Mouse (Mus musculus) right cerebral cortex, adult 18-20 months (tissue): ENCODE data around the gene Usp49.
A peak's percentile ranks its signal among the peaks of the same experiment; 100 is the strongest.
"Not testable (repeated sequence)": the region's sequence is repeated elsewhere in the genome, so short reads cannot be mapped to it uniquely, and the experiment has no call there.

Source experiments
- DNase-seq: peaks from one replicate; pipeline ENCODE4 v3.0.0; 2022; ENCODE audit warnings: mixed read lengths

The Usp49 gene

DNA sequence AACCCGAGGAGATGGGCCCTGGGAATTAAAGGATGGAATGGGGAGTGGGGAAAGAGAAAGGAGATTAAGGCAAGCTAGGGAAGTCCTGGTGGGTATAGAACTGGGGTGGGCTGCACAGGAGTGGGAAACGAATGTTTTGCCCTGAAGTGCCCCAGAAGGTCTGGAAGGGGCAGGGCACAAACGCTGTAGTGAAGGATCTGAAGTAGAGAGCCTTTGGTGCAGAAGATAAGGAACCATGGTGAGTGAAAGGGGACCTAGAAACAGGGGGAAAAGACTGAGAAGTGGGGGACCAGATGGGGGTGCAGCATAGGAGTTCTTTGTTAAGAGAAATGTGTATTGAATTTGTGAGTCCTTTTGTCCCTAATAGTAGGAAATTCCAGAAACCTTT lies at the start of gene Usp49:
Usp49 (plus strand) TSS at position 13 of the 388 bp plus-strand sequence.
- DNase-seq: no peak

GRCm38 (mm10) chr17:47580962-47581361 lies 49.5 kb upstream of the Usp49 start:
- DNase-seq: no peak

GRCm38 (mm10) chr17:47588517-47588916 lies 42.0 kb upstream of the Usp49 start:
- no peak for DNase-seq

- no peak for DNase-seq
These were observed 39.4 kb upstream of the Usp49 start for GRCm38 (mm10) chr17:47591073-47591472.

DNA sequence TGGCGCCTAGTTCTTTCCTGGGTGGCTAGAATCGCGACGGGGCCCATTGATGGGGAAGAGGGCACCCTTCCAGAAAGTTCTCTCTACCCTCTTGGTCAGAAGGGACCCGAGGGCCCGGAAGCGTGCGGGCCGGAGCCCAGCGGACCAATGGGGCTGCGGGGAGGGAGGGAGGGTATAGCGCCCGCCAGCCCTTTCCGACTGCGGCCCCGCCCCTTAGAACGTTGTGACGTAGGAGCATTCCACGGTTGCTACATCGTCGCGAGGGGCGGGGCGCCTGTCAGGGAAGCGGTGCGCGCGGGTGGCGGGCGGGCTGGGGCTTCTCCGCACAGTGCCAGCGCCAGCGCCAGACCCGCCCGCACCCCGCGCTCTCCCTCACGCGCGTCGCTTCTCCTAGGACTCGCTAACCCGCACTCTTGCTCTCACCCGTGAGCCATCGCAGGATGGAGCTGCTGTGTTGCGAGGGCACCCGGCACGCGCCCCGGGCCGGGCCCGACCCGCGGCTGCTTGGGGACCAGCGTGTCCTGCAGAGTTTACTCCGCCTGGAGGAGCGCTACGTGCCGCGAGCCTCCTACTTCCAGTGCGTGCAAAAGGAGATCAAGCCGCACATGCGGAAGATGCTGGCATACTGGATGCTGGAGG lies 37.2 kb upstream of the Usp49 start:
- peak; percentile 92 for DNase-seq

DNA sequence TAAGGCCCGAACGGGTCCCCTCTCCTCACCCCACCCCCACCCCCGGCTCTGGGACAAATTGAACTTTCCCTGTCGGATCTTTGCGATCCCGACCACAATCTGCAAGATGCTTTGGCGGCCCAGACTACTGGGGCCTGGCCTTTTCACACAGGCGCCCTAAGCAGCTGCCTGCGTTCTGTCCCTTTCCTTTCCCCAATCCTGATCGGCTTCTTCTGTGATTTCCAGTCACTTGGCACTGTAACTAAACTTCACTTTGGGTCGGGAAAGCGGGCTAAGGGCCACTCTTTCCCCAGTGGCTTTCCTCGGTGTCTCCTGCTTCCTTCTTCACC lies 36.7 kb upstream of the Usp49 start:
- no peak for DNase-seq

GRCm38 (mm10) chr17:47594183-47594968 lies 36.1 kb upstream of the Usp49 start:
- DNase-seq: no peak

DNA sequence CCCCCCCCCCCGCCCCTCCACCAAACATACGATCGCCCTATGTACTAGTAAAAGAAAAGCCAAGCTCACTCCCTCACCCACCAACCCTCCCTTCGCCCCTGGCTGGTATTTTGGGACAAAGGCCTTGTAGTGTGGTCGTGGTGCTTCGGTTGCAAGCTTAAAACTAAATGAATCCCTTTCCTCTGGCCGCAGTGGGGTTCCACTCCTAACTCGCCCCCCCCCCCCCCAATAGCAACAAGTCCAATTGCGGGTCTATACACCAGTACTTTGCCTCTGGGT lies 35.6 kb upstream of the Usp49 start:
- no peak for DNase-seq

- DNase-seq: no peak
These were observed 35.0 kb upstream of the Usp49 start for GRCm38 (mm10) chr17:47595248-47596161.

- no peak for DNase-seq
These were observed 34.2 kb upstream of the Usp49 start for GRCm38 (mm10) chr17:47596162-47596838.

- no peak for DNase-seq
These were observed 33.7 kb upstream of the Usp49 start for GRCm38 (mm10) chr17:47596839-47597164.

DNA sequence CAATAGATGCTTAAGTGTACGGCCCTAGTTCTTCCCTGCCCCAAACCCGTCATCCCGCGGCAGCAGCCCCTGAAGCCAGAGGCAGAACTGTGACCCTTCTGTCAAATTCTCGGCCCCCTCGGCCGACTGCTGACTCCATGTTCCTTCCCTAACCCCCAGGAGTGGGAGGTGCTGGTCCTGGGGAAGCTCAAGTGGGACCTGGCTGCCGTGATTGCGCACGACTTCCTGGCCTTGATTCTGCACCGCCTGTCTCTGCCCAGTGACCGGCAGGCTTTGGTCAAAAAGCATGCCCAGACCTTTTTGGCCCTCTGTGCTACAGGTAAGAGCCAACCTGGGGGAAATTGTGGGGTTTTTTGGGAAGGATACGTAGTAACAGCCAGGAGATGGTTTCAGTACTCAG lies 33.2 kb upstream of the Usp49 start:
- no peak for DNase-seq

- DNase-seq: no peak
These were observed 32.5 kb upstream of the Usp49 start for GRCm38 (mm10) chr17:47597838-47598579.

- not testable (repeated sequence) for DNase-seq
These were observed 31.7 kb upstream of the Usp49 start for GRCm38 (mm10) chr17:47598580-47599304.

DNA sequence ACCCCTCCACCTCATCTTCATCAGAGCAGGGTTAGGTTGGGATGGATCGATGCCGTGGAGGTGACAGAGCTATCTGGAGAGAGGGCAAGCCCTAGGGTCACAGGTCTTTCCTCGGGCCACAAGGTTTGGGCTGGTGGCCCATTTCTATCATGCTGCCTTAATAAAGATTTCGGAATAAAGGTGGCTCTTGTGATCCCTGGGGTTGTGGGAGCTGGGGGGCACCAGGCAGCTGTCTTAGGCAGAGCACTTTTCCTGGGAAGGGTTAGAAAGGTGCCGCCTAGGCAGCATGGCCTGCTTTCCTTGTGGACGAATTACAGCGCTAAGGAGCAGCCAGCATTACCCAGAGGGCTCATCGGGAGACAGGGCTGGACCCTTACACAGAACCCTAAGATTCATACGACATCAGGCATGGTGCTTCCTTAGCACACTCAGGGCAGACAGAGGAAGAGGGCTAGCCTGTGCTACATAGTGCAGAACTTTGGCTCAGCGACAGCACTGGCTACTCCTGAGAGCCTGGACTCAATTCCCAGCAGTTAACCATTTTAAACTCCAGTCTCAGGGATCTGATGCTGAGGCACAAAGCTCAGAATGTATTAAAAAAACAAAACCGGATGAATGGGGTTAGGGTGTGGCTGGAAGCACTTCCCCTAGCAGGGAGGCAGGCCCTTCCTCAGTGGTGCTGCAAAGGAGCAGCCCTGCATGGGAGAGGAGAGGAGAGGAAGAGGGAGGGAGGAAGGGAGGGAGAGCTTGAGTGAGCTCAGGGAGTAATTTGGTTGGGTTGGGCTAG lies 30.8 kb upstream of the Usp49 start:
- no peak for DNase-seq

- no peak for DNase-seq
These were observed 29.7 kb upstream of the Usp49 start for GRCm38 (mm10) chr17:47600601-47601388.

DNA sequence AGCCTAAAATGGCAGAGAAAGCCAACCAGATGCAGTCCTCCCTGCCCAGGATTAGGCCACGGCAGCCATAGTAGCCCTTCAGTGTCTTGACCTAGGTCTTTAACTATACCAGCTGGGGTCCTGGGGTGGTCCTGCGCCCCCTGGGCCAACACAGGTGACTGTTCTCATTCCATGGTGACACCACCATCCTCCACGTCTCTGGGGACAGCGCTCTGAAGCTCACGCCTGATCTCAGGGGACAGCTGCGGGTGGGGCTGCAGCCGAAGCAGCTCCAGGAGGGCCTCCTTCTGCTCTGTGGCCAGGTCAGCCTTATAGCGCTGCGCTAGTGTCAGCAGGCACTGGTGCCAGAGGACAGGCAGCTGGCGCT lies 29.1 kb upstream of the Usp49 start:
- no peak for DNase-seq

- DNase-seq: no peak
These were observed 28.2 kb upstream of the Usp49 start for GRCm38 (mm10) chr17:47602289-47602688.

DNA sequence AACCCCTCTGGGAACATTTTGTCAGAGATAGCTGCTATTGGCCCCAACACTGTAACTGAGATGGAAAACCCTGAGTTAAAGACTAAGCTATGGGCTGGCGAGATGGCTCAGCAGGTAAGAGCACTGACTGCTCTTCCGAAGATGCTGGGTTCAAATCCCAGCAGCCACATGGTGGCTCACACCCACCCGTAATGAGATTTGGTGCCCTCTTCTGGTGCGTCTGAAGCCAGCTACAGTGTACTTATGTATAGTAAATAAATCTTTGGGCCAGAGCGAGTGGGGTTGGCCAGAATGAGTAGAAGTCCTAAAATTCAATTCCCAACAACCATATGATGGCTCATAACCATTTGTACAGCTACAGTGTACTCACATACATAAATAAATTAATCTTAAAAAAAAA lies 24.3 kb upstream of the Usp49 start:
- DNase-seq: no peak

GRCm38 (mm10) chr17:47609182-47609581 lies 21.3 kb upstream of the Usp49 start:
- no peak for DNase-seq
